Comparison of ENCODE assay signal across 9 mouse cellular contexts in genomic region chr12:29907056-29907455, GRCm38 (mm10). TPM values are rescaled to one million over a fixed set of nuclear protein-coding genes. Genes with fewer than 3 reads are reported as not detected.
A peak's percentile ranks its signal among the peaks of the same experiment; 100 is the strongest.
DNase-seq lines count a peak whose midpoint lies in the region; ATAC-seq lines count a peak whose summit lies in the region.
"Had no signal": no experiment of that assay in that cellular context is flagged by ENCODE, and none has a peak within 500 bp of the region (broad histone marks: within the 10 kb centered on the region; RNA-seq: fewer than 3 reads in every experiment).

No protein-coding gene starts in this region.

- no peaks in the 10 kb centered on the region for H3K36me3 ChIP-seq in heart, embryonic 16.5 days (ENCODE audit: control insufficient read depth, insufficient read depth)
- peaks cover 19% of the 10 kb centered on the region for H3K36me3 ChIP-seq in midbrain, embryonic 15.5 days (replicated peaks)

- ATAC-seq in heart, embryonic 16.5 days (replicated peaks; ENCODE audit: extremely low read depth, insufficient read depth, low FRiP score), result peak; percentile 85
- ATAC-seq in midbrain, embryonic 15.5 days (replicated peaks), result peak; percentile 53; the same call in 1 of the 2 replicates

- no peak overlapping the region for H3K4me3 ChIP-seq in heart, embryonic 16.5 days (ENCODE audit: low read length)
- H3K4me3 ChIP-seq in midbrain, embryonic 15.5 days, result no peak overlapping the region
- H3K4me3 ChIP-seq: erythroblast, embryonic 14.5 days; neural tube, embryonic 12.5 days had no signal

- H3K9me3 ChIP-seq in heart, embryonic 16.5 days (replicated peaks; ENCODE audit: control insufficient read depth, low read length), result no peaks in the 10 kb centered on the region
- H3K9me3 ChIP-seq in midbrain, embryonic 15.5 days, result no peaks in the 10 kb centered on the region
- H3K9me3 ChIP-seq: neural tube, embryonic 12.5 days had no signal

- no peaks in the 10 kb centered on the region for H3K4me1 ChIP-seq in heart, embryonic 16.5 days (ENCODE audit: control insufficient read depth, insufficient read depth, low read length)
- no peaks in the 10 kb centered on the region for H3K4me1 ChIP-seq in midbrain, embryonic 15.5 days
- H3K4me1 ChIP-seq: neural tube, embryonic 12.5 days had no signal

- H3K4me2 ChIP-seq in heart, embryonic 16.5 days (ENCODE audit: low read depth, low read length), result no peak overlapping the region
- H3K4me2 ChIP-seq in midbrain, embryonic 15.5 days, result no peak overlapping the region
- H3K4me2 ChIP-seq: neural tube, embryonic 12.5 days had no signal

- H3K27me3 ChIP-seq in heart, embryonic 16.5 days (ENCODE audit: control insufficient read depth, insufficient read depth, low read length), result no peaks in the 10 kb centered on the region
- H3K27me3 ChIP-seq in midbrain, embryonic 15.5 days (replicated peaks), result no peaks in the 10 kb centered on the region
- H3K27me3 ChIP-seq: neural tube, embryonic 12.5 days had no signal

- no peak overlapping the region for H3K27ac ChIP-seq in heart, embryonic 16.5 days (ENCODE audit: low read length)
- no peak overlapping the region for H3K27ac ChIP-seq in midbrain, embryonic 15.5 days
- H3K27ac ChIP-seq: neural tube, embryonic 12.5 days had no signal

- WGBS in heart, embryonic 16.5 days, result 21% methylated on average over 2 of the region's 2 CpGs
- 54% methylated on average over 2 of the region's 2 CpGs for WGBS in midbrain, embryonic 15.5 days

- DNase-seq in 416B (ENCODE audit: low read depth) (peak; percentile 13), ES-CJ7 (ENCODE audit: low read depth, low spot score) (peak; percentile 46)
- peak; percentile 62 for DNase-seq in embryo, embryonic 11 days
- peak; percentile 73 to 81 for DNase-seq in kidney, postnatal 36 days
- no peak for DNase-seq in thymus, postnatal 14 days

- no peak overlapping the region for H3K9ac ChIP-seq in heart, embryonic 16.5 days (ENCODE audit: low read length)
- H3K9ac ChIP-seq in midbrain, embryonic 15.5 days, result no peak overlapping the region
- H3K9ac ChIP-seq: neural tube, embryonic 12.5 days had no signal

RNA-seq across cellular contexts. Expression of gene Pxdn, which starts 30.4 kb away (rescaled TPM):
- 58.0 and 71.5 TPM in 2 replicates for polyA plus RNA-seq in heart, embryonic 16.5 days (2015; fragmentation: Nextera tagmentation; extraction: Ambion mirVana)
- 49.5 and 52.3 TPM in 2 replicates for polyA plus RNA-seq in midbrain, embryonic 15.5 days (2015; fragmentation: Nextera tagmentation; extraction: Ambion mirVana)
- polyA plus RNA-seq: erythroblast, embryonic 14.5 days had no signal
